Mouse (Mus musculus) Patski (cell line): ENCODE data around the gene Gm17728. TPM values are rescaled to one million over a fixed set of nuclear protein-coding genes. Genes with fewer than 3 reads are reported as not detected.
"Not testable (repeated sequence)": the region's sequence is repeated elsewhere in the genome, so short reads cannot be mapped to it uniquely, and the experiment has no call there.

Experiments
- ATAC-seq: fragments of 100-300 bp; one replicate; pipeline ENCODE4 v1.8.0; 2021
- CTCF ChIA-PET: fragments of 350-600 bp; sonication (Branson Sonifier 250); formaldehyde crosslinking; loops from one replicate; lab custom pipeline; 2022; ENCODE audit warnings: inconsistent platforms; lab: Charles Lee
- POLR2A ChIA-PET: fragments of 350-600 bp; sonication (Branson Sonifier 250); formaldehyde crosslinking; loops from one replicate; lab custom pipeline; 2022; ENCODE audit warnings: antibody characterized with exemption, inconsistent platforms; lab: Charles Lee
- DNase-seq: peaks from one replicate; pipeline ENCODE4 v3.0.0-alpha.2; 2011; ENCODE audit warnings: low read depth, low spot score
- H3K27me3 ChIP-seq: fragments of 371-371 bp; one replicate; pipeline ENCODE4 v1.5.1; 2021
- CTCF ChIP-seq: fragments of 100-300 bp; IDR thresholded peaks from one replicate; pipeline ENCODE4 v1.5.1; 2021
- in situ Hi-C: fragments of 300-500 bp; cut with MboI; formaldehyde crosslinking; loops from 3 replicates; pipeline ENCODE4 v1.11.1; 2018; ENCODE audit warnings: low pct_unique_long_range_greater_than_20kb, mixed read lengths
- polyA plus RNA-seq: library from polyadenylated mRNA; unstranded; gene quantifications from one replicate; pipeline ENCODE4 v1.2.3, GENCODE M21; 2021

Gm17728 gene
- polyA plus RNA-seq = not detected

DNA sequence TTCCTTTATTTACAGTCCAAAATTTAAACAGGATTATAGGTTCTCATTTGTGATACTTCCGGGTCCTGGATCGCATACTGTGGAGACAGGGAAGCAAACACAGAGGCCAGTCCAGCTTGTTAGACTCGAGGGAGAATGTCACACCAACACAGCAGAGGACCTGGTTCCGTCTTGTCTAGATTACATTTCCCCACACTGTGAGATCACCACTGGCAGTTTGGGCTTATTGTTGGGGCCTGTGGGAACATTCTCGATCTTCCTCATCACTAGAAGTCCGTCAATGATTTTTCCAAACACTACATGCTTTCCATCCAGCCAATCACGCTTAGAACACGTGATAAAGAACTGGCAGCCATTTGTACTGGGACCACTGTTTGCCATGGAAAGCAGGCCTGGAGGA, at the start of gene Gm17728:
TSS of gene Gm17728 (plus strand) at position 301 of the 400 bp plus-strand sequence.
- CTCF ChIA-PET, in situ Hi-C loops: not testable (repeated sequence)

DNA sequence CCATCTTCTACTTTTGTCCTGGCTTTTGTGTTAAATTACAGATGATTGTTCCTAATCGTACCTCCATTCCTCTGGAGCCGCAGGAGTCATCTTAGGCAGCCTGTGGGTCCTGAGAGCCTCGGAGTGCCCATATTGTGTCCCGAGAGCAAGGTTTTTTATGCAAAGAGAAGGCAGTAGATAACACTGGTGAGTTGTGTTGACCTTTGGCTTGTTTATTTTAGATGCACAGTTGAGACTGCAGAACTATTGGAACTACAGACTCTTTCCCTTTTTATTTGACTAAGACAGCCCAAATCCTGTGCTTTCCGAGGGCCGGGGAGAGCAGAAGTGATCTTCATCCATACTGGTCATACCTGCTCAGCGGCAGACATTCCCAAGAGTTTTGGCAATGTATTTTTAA, 24.4 kb upstream of the Gm17728 start:
- ChIA-PET POLR2A (no interaction called here), CTCF (no interaction called here)
- in situ Hi-C loops = no loop called here
- TF ChIP-seq CTCF = no peak
- no peak for DNase-seq
- peaks cover 3% of the 10 kb centered on the region for H3K27me3 ChIP-seq
- no peak for ATAC-seq

More for the DNA sequence above, at the start of gene Gm17728:
- H3K27me3 ChIP-seq, DNase-seq, POLR2A ChIA-PET, ATAC-seq: not testable (repeated sequence)

DNA sequence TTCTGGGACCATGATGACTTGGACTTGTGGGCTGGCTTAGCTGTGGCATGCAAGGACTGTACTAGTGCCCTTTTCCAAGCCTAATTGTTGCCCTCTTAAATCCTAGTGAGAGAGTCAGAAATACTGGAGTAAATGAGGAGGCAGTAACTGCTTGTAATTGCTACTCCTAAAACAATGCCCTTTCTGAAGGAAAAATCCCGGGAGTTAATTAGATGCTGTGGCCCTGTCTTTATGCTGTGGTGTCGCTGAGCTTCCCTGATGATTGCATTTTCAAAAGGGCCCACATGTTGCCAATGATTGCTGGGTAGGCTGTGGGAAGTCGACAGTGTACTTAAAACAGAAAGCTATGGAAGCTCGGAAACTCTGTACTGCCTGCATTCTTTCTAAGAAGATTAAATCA, 23.3 kb upstream of the Gm17728 start:
- no peak for ATAC-seq
- DNase-seq = no peak
- no peak for TF ChIP-seq CTCF
- POLR2A ChIA-PET = no interaction called here
- CTCF ChIA-PET = no interaction called here
- in situ Hi-C loops = no loop called here
- H3K27me3 ChIP-seq = peaks cover 3% of the 10 kb centered on the region

DNA sequence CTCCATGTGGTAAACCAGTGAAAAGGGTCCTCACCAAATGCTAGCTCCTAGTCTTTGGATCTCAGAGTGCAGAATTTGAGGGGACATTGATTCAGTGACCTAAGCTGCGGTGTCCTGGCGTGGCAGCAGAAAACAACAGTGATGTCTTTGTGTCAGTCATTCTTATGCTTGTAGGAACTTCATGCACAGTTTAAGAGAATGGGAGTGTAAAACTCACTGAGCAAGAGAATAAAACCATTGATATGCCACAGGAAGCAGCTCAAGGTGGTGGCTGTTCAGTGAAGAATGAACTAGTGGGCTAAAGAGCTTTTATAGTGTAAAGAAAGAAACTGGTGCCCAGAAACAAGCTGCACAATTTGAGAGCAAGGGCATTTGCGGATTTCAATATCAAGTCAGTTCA, 17.9 kb upstream of the Gm17728 start:
- CTCF ChIA-PET = no interaction called here
- DNase-seq (no peak), ATAC-seq (no peak)
- POLR2A ChIA-PET = no interaction called here
- in situ Hi-C loops = no loop called here
- no peak for TF ChIP-seq CTCF
- no peaks in the 10 kb centered on the region for H3K27me3 ChIP-seq

DNA sequence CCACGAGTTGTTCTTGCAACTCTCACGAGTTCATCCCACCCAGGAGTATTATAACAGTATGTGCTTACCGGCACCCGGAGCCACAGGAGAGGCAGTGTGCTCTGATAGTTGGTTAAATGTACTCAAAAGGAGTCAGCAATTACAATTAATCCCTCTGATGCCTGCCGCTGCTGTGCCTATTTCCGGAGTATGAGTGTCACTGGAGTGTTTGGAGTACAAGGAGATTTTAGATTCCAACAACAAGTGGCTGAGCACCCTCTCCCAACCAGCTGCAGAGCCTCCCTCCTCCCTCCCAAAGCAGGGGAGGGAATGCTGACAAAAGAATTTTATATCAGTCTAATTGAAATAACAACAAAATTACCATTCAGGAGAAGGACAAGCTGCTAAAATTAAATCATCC, 14.2 kb upstream of the Gm17728 start:
- ATAC-seq (no peak), DNase-seq (no peak)
- POLR2A ChIA-PET = no interaction called here
- TF ChIP-seq CTCF = no peak
- in situ Hi-C loops = no loop called here
- CTCF ChIA-PET = no interaction called here
- H3K27me3 ChIP-seq = no peaks in the 10 kb centered on the region

DNA sequence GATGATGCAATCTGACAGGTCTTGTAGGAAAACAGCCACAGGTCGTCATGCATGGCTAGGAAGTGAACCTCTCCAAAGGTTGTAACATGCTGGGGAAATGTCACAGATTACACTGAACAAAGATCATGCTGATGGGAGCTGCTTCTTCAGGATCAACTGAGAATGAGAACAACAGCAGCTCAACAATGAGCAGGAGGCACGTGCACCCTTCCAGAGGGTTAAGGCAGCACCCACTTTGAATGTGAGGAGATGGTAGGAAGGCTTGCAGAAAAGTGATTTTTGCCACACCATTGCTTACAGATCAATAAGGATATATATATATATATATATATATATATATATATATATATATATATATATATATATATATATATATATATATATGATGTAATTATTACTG, 2.8 kb upstream of the Gm17728 start:
- CTCF ChIA-PET = no interaction called here
- no peak for ATAC-seq
- no peaks in the 10 kb centered on the region for H3K27me3 ChIP-seq
- no peak for DNase-seq
- POLR2A ChIA-PET = no interaction called here
- in situ Hi-C loops = no loop called here
- no peak for TF ChIP-seq CTCF

DNA sequence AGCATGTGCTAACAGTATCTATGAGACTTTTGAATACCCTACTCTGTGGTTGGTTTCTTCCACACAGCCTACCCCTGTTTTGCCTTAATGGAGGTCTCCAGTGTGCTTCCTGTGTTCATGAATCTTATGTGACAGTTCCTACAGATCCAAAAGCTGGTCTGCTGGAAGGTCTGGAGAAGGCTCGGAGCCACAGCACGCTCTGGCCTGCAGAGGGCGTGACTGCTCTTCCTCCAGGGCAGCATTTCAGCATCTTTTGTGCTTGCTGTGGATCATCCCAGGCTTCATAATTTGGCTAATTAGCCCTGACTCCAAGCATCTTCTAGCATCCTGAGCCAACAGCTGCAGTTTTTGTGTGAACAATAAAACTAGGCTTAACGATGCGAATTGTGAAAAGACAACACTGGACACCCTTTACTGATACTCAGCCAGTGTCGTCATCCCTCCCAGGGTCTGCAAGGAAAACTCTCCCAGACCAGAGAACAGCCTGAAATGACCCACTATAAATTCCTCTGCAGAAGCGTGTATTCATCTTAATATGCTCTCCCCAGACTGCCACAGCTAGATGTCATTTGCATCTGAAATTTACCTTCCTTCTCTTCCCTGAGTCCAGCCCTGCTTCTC, 6.6 kb downstream of the Gm17728 start:
- no peak for ATAC-seq
- H3K27me3 ChIP-seq = no peaks in the 10 kb centered on the region
- in situ Hi-C loops = no loop called here
- no peak for DNase-seq
- POLR2A ChIA-PET = no interaction called here
- TF ChIP-seq CTCF = no peak
- CTCF ChIA-PET = no interaction called here

DNA sequence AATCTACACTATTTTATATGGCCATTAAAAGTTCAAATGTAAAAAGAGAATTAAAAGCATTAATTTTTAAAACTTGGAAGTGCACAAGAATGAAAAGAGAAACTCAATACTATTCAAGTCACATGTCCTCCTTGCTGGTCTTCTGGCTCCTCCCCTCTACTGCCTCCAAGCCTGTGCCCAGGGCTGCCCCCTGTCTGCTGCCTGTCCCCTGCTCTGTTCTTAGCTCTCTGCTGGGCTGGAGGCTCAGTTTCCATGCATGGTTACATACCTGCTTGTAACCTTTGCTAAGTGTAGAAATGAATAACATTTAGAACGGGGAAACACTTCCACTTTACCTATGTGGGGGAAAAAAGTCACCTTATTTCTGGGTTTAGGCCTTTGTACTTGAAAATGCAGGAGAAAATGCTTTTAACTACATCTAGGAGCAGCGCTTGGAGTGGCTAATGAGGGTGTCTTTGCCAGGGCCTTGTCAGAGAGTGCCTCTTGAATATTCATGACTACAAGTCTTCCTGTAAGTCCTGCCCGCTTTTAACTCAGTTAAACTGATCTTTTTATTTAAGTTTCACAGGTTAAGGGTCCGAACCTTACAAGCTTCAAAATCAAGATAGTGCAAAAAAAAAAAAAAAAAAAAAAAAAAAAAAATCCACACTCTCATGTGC, 18.3 kb downstream of the Gm17728 start:
- in situ Hi-C loops = no loop called here
- DNase-seq (no peak), ATAC-seq (no peak)
- H3K27me3 ChIP-seq = no peaks in the 10 kb centered on the region
- ChIA-PET POLR2A (no interaction called here), CTCF (no interaction called here)
- TF ChIP-seq CTCF = no peak

DNA sequence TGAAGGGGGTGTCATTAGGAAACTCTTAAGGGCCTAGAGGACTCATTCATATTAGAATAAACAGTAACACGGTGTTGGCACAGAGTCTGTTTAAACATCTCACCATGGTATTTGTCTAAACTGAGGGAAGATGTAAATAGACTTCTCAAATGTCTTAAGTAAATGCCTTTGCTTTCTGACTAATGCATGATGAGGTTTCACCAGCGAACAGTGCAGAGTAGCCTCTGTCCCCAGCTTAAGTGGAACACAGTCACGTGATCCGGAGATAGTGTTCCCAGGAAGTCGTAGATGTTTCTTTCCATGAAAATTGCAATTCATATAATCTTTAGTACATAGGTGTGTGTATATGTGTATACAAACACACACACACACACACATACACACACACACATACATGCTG, 34.5 kb downstream of the Gm17728 start:
- ATAC-seq (no peak), DNase-seq (no peak)
- H3K27me3 ChIP-seq = no peaks in the 10 kb centered on the region
- TF ChIP-seq CTCF = no peak
- ChIA-PET POLR2A (no interaction called here), CTCF (no interaction called here)
- in situ Hi-C loops = no loop called here

DNA sequence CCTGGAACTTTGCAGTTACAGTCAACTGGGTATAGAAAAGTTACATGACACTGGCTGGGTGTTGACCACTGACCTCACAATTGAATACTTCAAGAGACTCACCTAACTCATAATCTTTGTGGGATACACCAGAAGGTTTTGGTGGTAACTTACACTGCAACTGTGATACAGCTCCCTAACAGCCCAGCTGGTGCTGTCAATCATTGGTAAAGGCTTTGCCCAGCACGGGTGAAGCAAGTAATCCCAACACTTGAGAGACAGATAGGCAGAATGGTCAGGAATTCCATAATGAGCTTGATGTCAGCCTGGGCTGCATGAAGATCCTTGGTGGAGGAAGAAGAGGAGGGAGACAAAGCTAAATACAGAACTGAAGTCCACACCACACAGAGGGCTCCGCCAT, 39.0 kb downstream of the Gm17728 start:
- ChIA-PET POLR2A (no interaction called here), CTCF (no interaction called here)
- H3K27me3 ChIP-seq = no peaks in the 10 kb centered on the region
- in situ Hi-C loops = no loop called here
- no peak for TF ChIP-seq CTCF
- ATAC-seq (no peak), DNase-seq (no peak)

Other genes starting within 250 kb of the Gm17728 start
- not detected for gene Pabpc6, start 247.7 kb downstream of the Gm17728 start, polyA plus RNA-seq